Mouse (Mus musculus) spleen, adult 2 months (tissue): ENCODE results near the gene Ednrb. TPM values are rescaled to one million over a fixed set of nuclear protein-coding genes. Genes with fewer than 3 reads are reported as not detected.

Source experiments
- DNase-seq, 2 experiments: peaks; one replicate each; pipeline versions ENCODE4 v3.0.0 to v3.0.0-alpha.2; 2012 to 2021; ENCODE audit warnings: low spot score in 2 of 2, low read depth in 1 of 2
- H3K27ac ChIP-seq: fragments of 200-500 bp; 2 replicates; pipeline ENCODE4 v1.5.1; 2012; ENCODE audit warnings: low read length, inconsistent platforms; ENCODE audit not compliant: insufficient read depth
- H3K27me3 ChIP-seq: fragments of 200-500 bp; 2 replicates; pipeline ENCODE4 v1.6.1; 2012; ENCODE audit warnings: mild to moderate bottlenecking, moderate library complexity, low read length, inconsistent platforms; ENCODE audit not compliant: control insufficient read depth, insufficient read depth
- H3K36me3 ChIP-seq: fragments of 200-500 bp; 2 replicates; pipeline ENCODE4 v1.6.1; 2012; ENCODE audit warnings: mild to moderate bottlenecking, low read length, inconsistent platforms; ENCODE audit not compliant: control insufficient read depth, insufficient read depth
- H3K4me1 ChIP-seq: fragments of 200-500 bp; 2 replicates; pipeline ENCODE4 v1.6.1; 2011; ENCODE audit warnings: inconsistent platforms; ENCODE audit not compliant: control insufficient read depth, insufficient read depth, insufficient read length
- H3K4me3 ChIP-seq: fragments of 200-500 bp; 2 replicates; pipeline ENCODE4 v1.5.1; 2011; ENCODE audit warnings: mild to moderate bottlenecking, inconsistent platforms; ENCODE audit not compliant: insufficient read depth, insufficient read length; ENCODE audit errors: extremely low read depth
- CTCF ChIP-seq: fragments of 200-500 bp; IDR thresholded peaks from 2 replicates; pipeline ENCODE4 v1.5.1; 2011; ENCODE audit warnings: mild to moderate bottlenecking, inconsistent platforms; ENCODE audit not compliant: insufficient read depth, insufficient read length, insufficient replicate concordance; ENCODE audit errors: extremely low read depth
- POLR2A ChIP-seq: fragments of 200-500 bp; IDR thresholded peaks from 2 replicates; pipeline ENCODE4 v1.6.1; 2011; ENCODE audit warnings: low read depth, low read length, inconsistent platforms
- WGBS: fragments of 180-500 bp; shearing (Covaris S2); methylation state at CpG from one replicate; pipeline ENCODE4 v1.1.7; 2018; 5-methylcytosine and 5-hydroxymethylcytosine counted together
- polyA plus RNA-seq: library from polyadenylated mRNA; depleted of rRNA; stranded (reverse); fragments of >200 nt; gene quantifications from 2 replicates; pipeline ENCODE4 v1.2.3, GENCODE M21; 2012

The Ednrb gene
- polyA plus RNA-seq, 1 experiment, result 1.2 TPM

DNA sequence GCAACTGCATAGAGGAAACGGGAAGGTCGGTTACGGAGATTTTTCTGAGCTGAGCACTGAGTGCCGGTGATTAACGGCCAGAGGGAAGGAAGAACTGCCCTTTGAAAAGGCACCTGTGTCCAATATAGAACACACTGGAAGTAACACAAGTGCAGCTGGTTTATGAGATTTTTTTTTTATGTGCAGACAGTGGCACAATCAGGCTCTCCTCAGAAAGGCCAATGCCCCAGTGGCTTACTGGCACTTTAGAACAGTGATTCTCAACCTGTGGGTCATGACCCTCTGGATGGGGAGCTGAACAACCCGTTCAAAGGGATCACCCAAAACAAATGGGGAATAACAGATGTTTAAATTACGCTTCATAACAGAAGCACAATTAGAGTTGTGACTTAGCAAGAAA is 20.7 kb downstream of the Ednrb start:
- DNase-seq, result no peak
- Histone ChIP-seq H3K27ac (no peak overlapping the region), H3K4me3 (no peak overlapping the region), H3K4me1 (no peaks in the 10 kb centered on the region), H3K27me3 (no peaks in the 10 kb centered on the region), H3K36me3 (no peaks in the 10 kb centered on the region)
- 56% methylated on average over 7 of the region's 7 CpGs for WGBS
- no peak for TF ChIP-seq POLR2A
- TF ChIP-seq CTCF, result no peak

- no peak overlapping the region for H3K4me3 ChIP-seq
Measured at GRCm38 (mm10) chr14:103822590-103822989, 21.6 kb downstream of the Ednrb start.

GRCm38 (mm10) chr14:103816637-103817308 is 27.4 kb downstream of the Ednrb start:
- Histone ChIP-seq H3K4me3 (no peak overlapping the region), H3K4me1 (no peaks in the 10 kb centered on the region; the same call in 1 of the 2 replicates), H3K36me3 (no peaks in the 10 kb centered on the region), H3K27ac (no peak overlapping the region), H3K27me3 (no peaks in the 10 kb centered on the region)
- TF ChIP-seq POLR2A, result no peak
- no peak for TF ChIP-seq CTCF
- 39% methylated on average over 25 of the region's 25 CpGs for WGBS
- DNase-seq, result no peak

More at GRCm38 (mm10) chr14:103822590-103822989, 21.6 kb downstream of the Ednrb start:
- H3K36me3 ChIP-seq, result no peaks in the 10 kb centered on the region
- no peaks in the 10 kb centered on the region for H3K27me3 ChIP-seq
- TF ChIP-seq POLR2A (no peak), CTCF (no peak)
- 82% methylated on average over 1 of the region's 1 CpGs for WGBS
- no peaks in the 10 kb centered on the region for H3K4me1 ChIP-seq
- no peak for DNase-seq
- H3K27ac ChIP-seq, result no peak overlapping the region

- no peaks in the 10 kb centered on the region for H3K36me3 ChIP-seq
- no peak overlapping the region for H3K27ac ChIP-seq
- H3K4me1 ChIP-seq, result no peaks in the 10 kb centered on the region; the same call in 1 of the 2 replicates
- H3K4me3 ChIP-seq, result no peak overlapping the region
- 17% methylated on average over 16 of the region's 16 CpGs for WGBS
- H3K27me3 ChIP-seq, result no peaks in the 10 kb centered on the region
- DNase-seq, result no peak
- no peak for TF ChIP-seq POLR2A
- no peak for TF ChIP-seq CTCF
Measured at GRCm38 (mm10) chr14:103815542-103815941, 28.7 kb downstream of the Ednrb start.

DNA sequence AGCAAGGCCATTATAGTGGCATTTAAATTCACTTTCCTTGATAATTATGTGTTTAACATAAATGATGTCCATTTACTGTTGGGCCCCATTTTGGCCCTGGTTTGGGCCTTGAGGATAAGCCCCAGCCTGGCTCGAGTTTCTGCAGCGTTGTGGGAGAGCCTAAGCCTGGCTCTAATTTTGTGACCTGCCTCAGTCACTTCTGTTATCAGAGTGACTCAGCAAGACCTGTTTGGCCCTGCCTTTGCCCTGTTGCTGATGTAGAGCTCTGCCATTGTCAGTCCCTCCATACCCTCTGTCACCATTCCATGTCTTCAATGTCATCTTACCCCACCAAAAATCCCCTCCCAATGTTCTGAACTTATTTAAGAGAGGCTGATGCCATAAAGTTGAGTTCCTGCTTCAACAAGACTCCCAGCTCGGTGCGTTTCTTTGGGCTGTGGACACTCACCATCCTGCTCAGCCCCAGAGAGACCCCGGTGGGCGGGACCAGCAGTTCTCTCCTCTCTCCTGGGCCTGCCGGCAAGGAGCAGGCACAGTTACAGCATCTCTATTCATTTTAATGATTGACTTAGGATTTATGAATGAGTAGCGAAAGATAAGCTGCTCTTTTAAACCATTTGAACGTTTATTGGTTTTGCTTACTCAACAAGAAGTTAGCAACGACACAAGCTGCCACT is 30.0 kb downstream of the Ednrb start:
- Histone ChIP-seq H3K27ac (no peak overlapping the region), H3K4me3 (no peak overlapping the region), H3K27me3 (no peaks in the 10 kb centered on the region), H3K36me3 (no peaks in the 10 kb centered on the region), H3K4me1 (no peaks in the 10 kb centered on the region; the same call in 1 of the 2 replicates)
- TF ChIP-seq POLR2A, result no peak
- TF ChIP-seq CTCF, result no peak
- no peak for DNase-seq
- WGBS, result 78% methylated on average over 10 of the region's 10 CpGs

- no peak overlapping the region for H3K27ac ChIP-seq
- no peaks in the 10 kb centered on the region for H3K36me3 ChIP-seq
- WGBS, result 15% methylated on average over 3 of the region's 3 CpGs
- DNase-seq, result no peak
- no peak overlapping the region for H3K4me3 ChIP-seq
- H3K4me1 ChIP-seq, result no peaks in the 10 kb centered on the region; the same call in 1 of the 2 replicates
- no peak for TF ChIP-seq CTCF
- TF ChIP-seq POLR2A, result no peak
- H3K27me3 ChIP-seq, result no peaks in the 10 kb centered on the region
Measured at GRCm38 (mm10) chr14:103813246-103813645, 31.0 kb downstream of the Ednrb start.

DNA sequence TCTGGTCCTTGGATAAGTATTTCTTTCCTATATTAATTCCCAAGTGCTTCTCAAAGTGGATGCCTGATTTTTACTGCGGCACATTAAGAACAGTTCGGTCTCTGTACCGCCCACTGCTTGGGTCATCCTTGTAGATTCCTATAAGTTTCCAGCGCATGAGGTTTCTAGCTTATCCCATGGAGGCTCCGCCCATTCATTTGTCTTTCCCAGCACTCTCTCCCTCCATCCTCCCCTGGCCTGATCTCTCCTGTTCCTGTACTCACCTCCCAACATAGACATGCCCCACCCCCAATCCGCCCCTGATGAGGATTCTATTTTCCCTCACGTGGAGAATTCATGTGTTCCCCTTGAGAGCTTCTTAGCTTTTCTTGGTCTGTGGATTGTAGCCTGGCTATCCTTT is 32.9 kb downstream of the Ednrb start:
- no peak for DNase-seq
- Histone ChIP-seq H3K4me3 (no peak overlapping the region), H3K27me3 (no peaks in the 10 kb centered on the region), H3K36me3 (no peaks in the 10 kb centered on the region), H3K4me1 (no peaks in the 10 kb centered on the region; the same call in 1 of the 2 replicates), H3K27ac (no peak overlapping the region)
- TF ChIP-seq POLR2A, result no peak
- TF ChIP-seq CTCF, result no peak
- WGBS, result 96% methylated on average over 7 of the region's 7 CpGs
